Mouse (Mus musculus) brain, embryonic 14.5 days (tissue): ENCODE measurements at regions not wholly inside any gene's neighbourhood (a gene's known extent, or its start where the extent isn't known, plus 50 kb on each side); places are given as distances from the start of the nearest gene placed in this dataset.

Experiments
- CTCF ChIP-seq: fragments of 200-500 bp; IDR thresholded peaks from 2 replicates; pipeline ENCODE4 v1.5.1; 2012; ENCODE audit warnings: inconsistent platforms, mild to moderate bottlenecking, moderate library complexity, borderline replicate concordance; ENCODE audit not compliant: insufficient read depth, insufficient read length; ENCODE audit errors: extremely low read depth
- POLR2A ChIP-seq: fragments of 200-500 bp; IDR thresholded peaks from 2 replicates; pipeline ENCODE4 v1.6.1; 2012; ENCODE audit warnings: mild to moderate bottlenecking, inconsistent platforms, borderline replicate concordance; ENCODE audit not compliant: poor library complexity, insufficient read depth, insufficient read length, severe bottlenecking; ENCODE audit errors: extremely low read depth

DNA sequence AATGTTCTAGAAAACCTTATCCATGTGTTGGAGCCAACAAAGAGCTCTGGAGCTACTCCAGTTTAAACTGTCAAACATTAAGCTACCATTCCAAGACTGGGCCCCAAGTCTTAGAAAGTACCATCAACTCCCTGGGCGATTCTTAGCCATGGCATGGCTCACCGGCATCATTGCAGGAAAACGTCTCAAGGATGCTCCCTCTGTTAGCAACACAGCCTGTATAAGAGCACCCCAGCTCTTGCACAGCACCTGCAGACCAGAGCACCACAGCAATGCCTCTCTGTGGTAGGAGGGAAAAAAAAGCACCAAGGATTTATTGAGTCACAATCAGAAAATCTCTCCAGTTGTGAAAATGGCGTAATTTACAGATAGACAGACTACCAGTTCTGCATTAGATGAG is 221.2 kb downstream of the Fam43a start:
- no peak for TF ChIP-seq POLR2A
- no peak for TF ChIP-seq CTCF
